Mouse (Mus musculus) lung, adult 18-20 months (tissue): ENCODE results near the gene Nabp1.
"Not testable (repeated sequence)": the region's sequence is repeated elsewhere in the genome, so short reads cannot be mapped to it uniquely, and the experiment has no call there.

ENCODE experiments used
- DNase-seq, 2 experiments: peaks; one replicate each; pipeline ENCODE4 v3.0.0; 2022; ENCODE audit warnings: mixed read lengths in 2 of 2

Gene Nabp1

DNA sequence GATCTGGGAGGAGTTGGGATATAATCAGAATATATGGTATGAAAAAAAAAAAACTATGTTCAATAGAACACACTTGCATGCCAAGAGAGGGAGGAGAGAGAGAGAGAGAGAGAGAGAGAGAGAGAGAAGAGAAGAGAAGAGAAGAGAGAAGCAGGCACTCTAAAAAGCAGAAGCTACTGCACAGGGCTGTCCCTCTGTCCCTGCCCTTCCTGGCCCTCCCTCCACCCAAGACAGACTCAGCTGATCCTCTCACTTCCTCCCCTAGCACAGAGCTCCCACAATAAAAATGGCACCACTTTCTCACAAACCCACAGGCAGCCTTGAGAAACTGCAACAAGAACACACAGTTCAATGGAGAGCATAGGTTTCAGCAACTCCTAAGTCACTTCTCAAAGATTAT lies 2.2 kb upstream of the Nabp1 start:
- peak; percentile 36 to 46 for DNase-seq

DNA sequence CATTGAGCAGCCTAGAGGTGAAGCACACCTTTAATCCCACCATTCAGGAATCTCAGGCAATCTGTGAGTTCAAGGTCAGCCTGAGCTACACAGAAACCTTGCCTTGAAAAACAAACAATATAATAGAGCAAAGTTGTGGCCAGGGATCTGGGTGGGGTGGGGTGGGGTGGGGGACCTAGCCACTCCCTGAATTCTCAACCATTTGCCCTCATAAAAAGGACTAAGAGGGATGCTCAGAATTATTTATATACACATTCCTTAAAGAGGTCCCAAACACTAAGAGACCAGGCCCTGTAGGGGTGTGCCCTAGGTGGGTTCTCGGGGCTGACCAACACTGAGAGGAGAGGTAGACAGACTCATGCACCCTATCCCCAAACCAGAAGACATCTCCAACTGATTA lies 1.5 kb upstream of the Nabp1 start:
- DNase-seq: no peak

DNA sequence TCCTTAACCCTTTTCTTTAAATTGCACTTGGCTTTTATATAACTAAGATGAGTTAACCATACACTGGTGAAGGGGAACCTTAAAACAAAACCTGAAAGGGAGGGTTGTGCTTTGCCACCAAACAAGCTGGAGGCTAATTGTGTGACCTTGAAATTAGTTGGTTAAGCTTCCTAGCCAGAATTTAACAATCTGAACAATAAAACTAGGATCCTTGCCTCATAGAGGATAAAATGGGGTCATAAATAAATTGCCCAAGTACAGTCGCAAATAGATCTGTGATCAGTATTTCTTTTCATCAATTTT lies 753 bp upstream of the Nabp1 start:
- DNase-seq: no peak

DNA sequence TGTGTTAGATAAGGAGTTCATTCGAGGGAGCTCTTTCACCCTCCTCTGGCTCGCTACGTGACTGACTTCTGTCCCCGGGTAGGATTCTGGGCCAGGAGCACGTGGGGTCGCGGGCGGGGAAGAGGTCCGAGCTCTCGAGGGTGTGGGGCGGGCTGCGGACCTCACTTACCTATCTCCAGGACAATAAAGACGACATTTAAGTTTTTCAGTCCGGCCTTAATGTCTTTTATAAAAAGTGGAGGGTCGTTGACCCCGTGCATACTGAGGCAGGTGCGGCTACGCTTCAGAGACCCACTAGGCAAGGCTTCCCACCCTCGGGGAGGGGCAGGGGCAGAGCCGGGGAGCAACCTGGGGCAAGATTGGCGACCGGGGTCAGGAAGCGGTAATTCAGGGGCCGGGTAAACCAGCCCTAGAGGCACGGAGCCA lies 556 bp downstream of the Nabp1 start:
- DNase-seq: peak; percentile 51 to 54

GRCm38 (mm10) chr1:51476405-51476804 lies 1.8 kb downstream of the Nabp1 start:
- no peak for DNase-seq

GRCm38 (mm10) chr1:51468077-51468476 lies 10.1 kb downstream of the Nabp1 start:
- DNase-seq: no peak

DNA sequence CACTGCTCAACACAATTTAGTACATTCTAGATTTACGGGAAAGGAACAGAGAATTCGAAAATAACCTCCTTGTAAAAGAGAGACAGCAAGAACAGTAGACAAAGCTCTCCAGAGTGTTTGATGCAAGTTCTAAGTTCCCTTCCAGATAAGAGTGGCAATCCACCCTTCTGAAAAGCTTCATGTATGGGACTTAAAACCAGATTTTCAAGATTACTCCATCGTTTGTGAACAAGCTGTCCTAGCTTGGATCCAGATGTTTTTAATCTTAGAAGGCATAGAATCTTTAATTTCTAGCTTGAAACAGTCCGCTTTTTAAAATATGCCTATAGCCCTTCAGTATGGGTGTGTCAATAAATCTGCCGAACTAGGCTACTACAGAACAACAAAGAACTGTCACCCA lies 11.0 kb downstream of the Nabp1 start:
- no peak for DNase-seq

DNA sequence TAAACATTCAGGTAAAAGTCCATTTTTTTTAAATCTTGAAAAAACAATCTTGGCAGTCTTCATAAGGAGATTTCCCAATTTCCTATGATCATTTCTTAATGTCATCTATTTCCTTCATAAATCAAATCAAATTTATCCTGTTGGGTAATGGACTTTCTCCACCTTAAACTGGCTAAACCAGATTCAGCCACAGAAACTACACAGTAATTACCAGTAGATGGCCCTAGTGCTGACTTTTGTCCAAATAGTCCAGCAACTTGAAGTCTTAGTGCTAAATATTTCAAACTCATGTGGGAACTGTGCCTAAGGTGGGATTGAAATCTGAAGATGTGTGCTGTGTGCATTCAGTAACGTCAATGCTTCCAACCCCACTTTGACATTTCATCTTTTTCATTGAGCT lies 11.8 kb downstream of the Nabp1 start:
- DNase-seq: peak in 1 of 2 experiments; percentile 34

GRCm38 (mm10) chr1:51465285-51465684 lies 12.9 kb downstream of the Nabp1 start:
- no peak for DNase-seq

- DNase-seq: no peak
These were observed 15.2 kb downstream of the Nabp1 start for GRCm38 (mm10) chr1:51463038-51463437.

- peak in 1 of 2 experiments; percentile 41 for DNase-seq
These were observed 19.3 kb downstream of the Nabp1 start for GRCm38 (mm10) chr1:51458731-51459450.

DNA sequence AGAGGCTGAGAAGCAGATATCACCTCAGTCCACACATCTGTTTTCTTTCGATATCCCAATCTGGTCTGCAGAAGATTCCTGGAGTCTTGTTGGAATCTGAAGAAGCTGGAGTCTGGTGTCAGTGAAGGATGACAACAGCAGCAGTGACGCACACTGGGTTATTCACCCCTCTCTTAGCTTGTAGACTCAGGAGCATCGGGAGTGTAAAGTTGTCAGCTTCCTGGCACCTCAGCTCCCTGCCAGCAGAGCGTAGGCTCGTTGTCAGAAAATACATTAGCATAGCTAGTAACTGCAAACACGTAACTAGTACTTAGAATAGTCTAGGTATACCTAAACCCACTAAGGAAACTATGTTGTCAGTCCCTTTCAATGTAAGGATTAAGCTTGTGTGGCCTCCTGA lies 20.1 kb downstream of the Nabp1 start:
- DNase-seq: no peak

DNA sequence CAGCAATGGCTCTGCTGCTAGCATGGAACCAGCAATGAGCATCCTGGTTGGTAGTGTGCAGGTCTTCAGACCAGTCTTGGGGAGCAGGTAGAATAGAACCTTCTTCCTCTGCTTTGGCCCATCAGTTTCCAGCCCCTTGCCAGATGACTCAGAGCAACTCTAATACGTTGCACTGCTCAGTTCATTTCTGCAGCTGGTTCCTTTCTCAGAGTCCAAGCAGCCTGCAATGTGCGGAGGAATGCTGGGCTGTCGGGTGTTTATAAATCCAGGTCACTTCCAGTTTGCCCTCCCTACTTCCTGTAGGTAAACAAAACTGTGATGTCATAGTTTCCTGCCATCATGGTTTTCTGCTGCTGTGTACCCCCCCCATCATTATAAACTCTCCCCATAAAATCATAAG lies 21.0 kb downstream of the Nabp1 start:
- no peak for DNase-seq

GRCm38 (mm10) chr1:51448789-51449188 lies 29.4 kb downstream of the Nabp1 start:
- no peak for DNase-seq

DNA sequence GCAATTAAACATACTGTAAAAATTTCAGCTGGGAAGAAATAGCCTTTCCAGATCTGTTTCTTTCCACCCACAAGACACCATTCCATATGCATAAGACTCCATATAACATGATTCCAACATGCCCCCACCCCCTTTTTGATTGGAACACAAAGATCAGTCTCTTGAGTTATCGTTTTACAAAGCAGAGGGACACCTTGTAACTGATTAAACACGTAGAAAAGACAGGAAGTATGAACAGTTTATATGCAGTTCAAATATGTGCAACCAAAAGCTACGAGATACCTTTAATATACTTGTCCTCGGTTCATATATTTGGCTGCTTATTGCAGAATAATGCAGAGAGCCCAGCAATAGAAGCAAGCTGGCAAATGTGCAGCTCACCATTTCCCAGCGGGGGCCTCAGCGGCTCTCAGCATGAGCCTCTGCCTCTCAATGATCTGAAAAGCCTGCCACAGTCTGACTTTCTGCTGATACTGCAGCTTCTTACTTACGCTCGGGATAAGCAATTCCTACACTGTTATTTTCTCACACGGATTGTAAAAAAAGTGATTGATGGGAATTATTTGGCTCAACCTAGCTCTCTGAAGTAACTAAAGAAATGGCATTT lies 32.3 kb downstream of the Nabp1 start:
- DNase-seq: no peak

GRCm38 (mm10) chr1:51445161-51445853 lies 32.9 kb downstream of the Nabp1 start:
- DNase-seq: no peak

GRCm38 (mm10) chr1:51429775-51430174 lies 48.5 kb downstream of the Nabp1 start:
- no peak for DNase-seq

DNA sequence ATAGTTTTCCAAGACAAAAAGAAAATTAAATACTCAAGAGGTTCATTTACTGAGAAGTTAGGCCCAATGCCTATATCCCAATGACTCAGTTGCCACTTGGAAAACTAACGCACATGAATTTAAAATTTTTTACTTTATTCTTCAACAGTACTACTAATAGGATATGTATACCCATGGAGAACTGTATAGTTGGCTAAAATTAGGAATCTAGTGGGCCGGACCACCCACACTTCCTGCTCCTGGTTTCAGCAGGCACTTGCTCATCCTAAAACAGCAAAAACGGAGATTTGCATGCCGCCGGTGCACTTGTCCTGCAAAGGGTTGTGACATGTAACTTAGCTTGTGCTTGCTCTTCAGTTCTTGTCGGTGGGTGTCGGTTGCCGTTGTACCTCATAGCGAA lies 51.9 kb downstream of the Nabp1 start:
- no peak for DNase-seq

DNA sequence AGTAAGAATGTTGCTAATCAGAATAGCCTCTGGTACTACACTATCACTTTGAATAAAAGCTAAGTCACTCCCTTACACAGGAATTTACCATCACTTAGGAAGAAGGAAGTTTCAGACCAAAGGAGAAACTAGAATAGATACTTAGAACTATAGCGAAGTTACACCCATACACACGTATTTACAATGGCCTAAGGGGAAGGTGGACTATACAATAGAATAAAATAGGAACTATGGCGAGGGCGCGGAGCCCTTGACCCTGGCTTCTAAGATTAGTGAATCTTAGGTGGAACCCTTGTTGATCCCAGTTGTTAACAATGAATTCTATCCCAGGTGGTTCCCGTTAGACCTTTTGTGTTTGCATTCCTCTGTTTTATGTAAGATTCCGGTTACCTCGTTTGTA lies 57.2 kb downstream of the Nabp1 start:
- DNase-seq: not testable (repeated sequence)

DNA sequence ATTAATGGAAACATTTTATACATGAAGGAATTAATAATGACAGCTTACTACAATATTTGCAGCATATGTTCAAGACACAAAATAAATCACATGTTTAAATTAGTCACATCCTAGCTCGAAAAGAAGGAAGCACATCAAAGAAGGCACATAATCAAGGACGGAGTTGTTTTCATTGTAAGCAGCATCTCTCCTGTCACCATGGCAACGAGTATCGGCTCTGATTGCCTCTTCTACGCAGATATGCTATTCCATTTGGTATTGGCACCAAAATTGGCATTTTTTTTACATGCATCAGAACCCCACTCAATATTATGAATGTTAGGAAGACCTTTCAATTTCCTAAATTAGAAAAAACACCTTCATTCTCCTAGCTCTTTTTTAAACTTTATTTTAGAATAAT lies 59.5 kb downstream of the Nabp1 start:
- no peak for DNase-seq
